Comparison of ENCODE assay signal across 8 mouse cellular contexts in genomic region chr9:63146126-63146855, GRCm38 (mm10). TPM values are rescaled to one million over a fixed set of nuclear protein-coding genes. Genes with fewer than 3 reads are reported as not detected.
DNase-seq lines count a peak whose midpoint lies in the region; ATAC-seq and TF ChIP-seq lines count a peak whose summit lies in the region.

No protein-coding gene starts in this region.

- H3K9me3 ChIP-seq in heart, embryonic 11.5 days (replicated peaks; ENCODE audit: control insufficient read depth, low read length), result no peaks in the 10 kb centered on the region
- no peaks in the 10 kb centered on the region for H3K9me3 ChIP-seq in heart, postnatal 0 days (replicated peaks; ENCODE audit: control insufficient read depth, low read length)
- no peaks in the 10 kb centered on the region for H3K9me3 ChIP-seq in liver, postnatal 0 days (ENCODE audit: low read length)

- peaks cover 100% of the 10 kb centered on the region for H3K27me3 ChIP-seq in heart, embryonic 11.5 days (ENCODE audit: control insufficient read depth, insufficient read depth, low read length)
- H3K27me3 ChIP-seq in heart, postnatal 0 days (ENCODE audit: control insufficient read depth, insufficient read depth, low read length), result peaks cover 100% of the 10 kb centered on the region
- H3K27me3 ChIP-seq in liver, postnatal 0 days (ENCODE audit: insufficient read depth, low read length), result peaks cover 100% of the 10 kb centered on the region

- H3K4me1 ChIP-seq in heart, embryonic 11.5 days (ENCODE audit: control insufficient read depth, insufficient read depth, low read length), result peaks cover 25% of the 10 kb centered on the region
- peaks cover 20% of the 10 kb centered on the region for H3K4me1 ChIP-seq in heart, postnatal 0 days (ENCODE audit: control insufficient read depth, insufficient read depth)
- peaks cover 5% of the 10 kb centered on the region for H3K4me1 ChIP-seq in liver, postnatal 0 days (ENCODE audit: insufficient read depth)

- H3K36me3 ChIP-seq in heart, embryonic 11.5 days (ENCODE audit: control insufficient read depth, insufficient read depth, low read length), result no peaks in the 10 kb centered on the region
- no peaks in the 10 kb centered on the region for H3K36me3 ChIP-seq in heart, postnatal 0 days (replicated peaks; ENCODE audit: control insufficient read depth, insufficient read depth, low read length)
- no peaks in the 10 kb centered on the region for H3K36me3 ChIP-seq in liver, postnatal 0 days (replicated peaks; ENCODE audit: insufficient read depth, low read length)

- H3K4me3 ChIP-seq in heart, embryonic 11.5 days (ENCODE audit: low read depth, low read length), result peak overlapping the region; percentile 32
- peak overlapping the region; percentile 39 for H3K4me3 ChIP-seq in heart, postnatal 0 days (ENCODE audit: low read depth, low read length)
- H3K4me3 ChIP-seq in liver, postnatal 0 days (ENCODE audit: low read depth, low read length), result peak overlapping the region; percentile 17

- DNase-seq in heart, adult 18-20 months, result no peak
- peak; percentile 93 for DNase-seq in R1 (ENCODE audit: low read depth, low spot score)
- no peak for DNase-seq in heart, postnatal 0 days (ENCODE audit: low spot score)
- no peak for DNase-seq in liver, postnatal 0 days
- DNase-seq in thymus, postnatal 36 days, result no peak
- no peak for DNase-seq in adrenal gland, adult 18-20 months (ENCODE audit: low spot score in 2 of 2)
- DNase-seq in frontal cortex, postnatal 25 days (ENCODE audit: low spot score in 2 of 2), result no peak

- under 1% methylated on average over 46 of the region's 46 CpGs for WGBS in heart, embryonic 11.5 days (ENCODE audit: insufficient replicate concordance)
- WGBS in heart, postnatal 0 days, result 1% methylated on average over 45 of the region's 46 CpGs
- WGBS in liver, postnatal 0 days (ENCODE audit: insufficient replicate concordance), result 2% methylated on average over 46 of the region's 46 CpGs

- peak overlapping the region; percentile 57 for H3K4me2 ChIP-seq in heart, embryonic 11.5 days
- H3K4me2 ChIP-seq in heart, postnatal 0 days (ENCODE audit: low read depth, low read length), result peak overlapping the region; percentile 55
- peak overlapping the region; percentile 35; the same call in 1 of the 2 replicates for H3K4me2 ChIP-seq in liver, postnatal 0 days (ENCODE audit: low read depth, low read length)

- H3K27ac ChIP-seq in heart, embryonic 11.5 days (ENCODE audit: low read depth, low read length), result no peak overlapping the region
- no peak overlapping the region for H3K27ac ChIP-seq in heart, postnatal 0 days (ENCODE audit: low read depth)
- H3K27ac ChIP-seq in liver, postnatal 0 days (ENCODE audit: low read depth), result no peak overlapping the region

- no peak for ATAC-seq in heart, embryonic 11.5 days (replicated peaks; ENCODE audit: insufficient number of reproducible peaks, low FRiP score, low TSS enrichment)
- no peak for ATAC-seq in heart, postnatal 0 days (ENCODE audit: insufficient read depth, low read depth)
- ATAC-seq in liver, postnatal 0 days, result no peak

- H3K9ac ChIP-seq in heart, embryonic 11.5 days (ENCODE audit: low read depth, low read length), result no peak overlapping the region
- H3K9ac ChIP-seq in heart, postnatal 0 days (replicated peaks; ENCODE audit: low read depth, low read length), result no peak overlapping the region
- no peak overlapping the region for H3K9ac ChIP-seq in liver, postnatal 0 days (replicated peaks)

- no peak for TF ChIP-seq EP300 in heart, postnatal 0 days (IDR thresholded peaks at IDR 0.05; ENCODE audit: low read depth)
- no peak for TF ChIP-seq EP300 in liver, postnatal 0 days (IDR thresholded peaks at IDR 0.05; ENCODE audit: low read depth)

- TF ChIP-seq CTCF in heart, postnatal 0 days (IDR thresholded peaks at IDR 0.05; ENCODE audit: low read depth), result no peak
- no peak for TF ChIP-seq CTCF in liver, postnatal 0 days (IDR thresholded peaks at IDR 0.05; ENCODE audit: low read depth)

RNA-seq across cellular contexts. Expression of gene Skor1, which starts 2.5 kb away (rescaled TPM):
- polyA plus RNA-seq in heart, embryonic 11.5 days (2014; fragmentation: Nextera tagmentation; extraction: Ambion mirVana), result not detected in 2 replicates
- not detected for total RNA-seq in heart, adult 18-20 months (2021)
- not detected in 2 replicates for total RNA-seq in heart, postnatal 0 days (2014; rRNA removed; ENCODE audit: low replicate concordance)
- polyA plus RNA-seq in heart, postnatal 0 days (2015; fragmentation: Nextera tagmentation; extraction: Ambion mirVana), result not detected in 2 replicates
- polyA plus RNA-seq in liver, postnatal 0 days (2015; fragmentation: Nextera tagmentation; extraction: Ambion mirVana), result not detected in 2 replicates
- under 1 TPM; 0.06 to 0.10 TPM for total RNA-seq in adrenal gland, adult 18-20 months (2021)
